Mouse (Mus musculus): ENCODE data around the gene 1700001C02Rik.

DNA sequence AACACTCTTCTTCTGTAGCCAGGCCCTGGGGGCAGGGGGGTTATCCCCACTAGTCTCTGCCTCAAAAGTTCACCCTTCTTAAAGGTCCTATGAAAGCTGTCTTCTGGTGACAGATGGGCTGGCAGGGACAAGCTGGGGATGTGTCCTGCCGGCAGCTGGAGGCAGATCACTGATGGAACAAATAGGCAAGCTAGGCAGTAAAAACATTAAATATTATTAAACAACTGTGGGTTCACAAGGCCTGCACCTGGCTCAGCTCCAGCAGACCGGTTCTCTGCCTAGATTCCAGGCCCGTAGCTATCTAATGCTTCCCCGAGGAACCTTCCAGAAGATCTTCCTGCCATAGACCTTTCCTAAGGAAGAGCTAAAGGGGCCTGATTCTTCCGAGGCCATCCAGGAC is 52.3 kb downstream of the 1700001C02Rik start:
- TF ChIP-seq CTCF (IDR thresholded peaks at IDR 0.05) (no peak), POLR2A (IDR thresholded peaks at IDR 0.05; ENCODE audit: insufficient read depth, low read depth, low read length) (no peak), EP300 (IDR thresholded peaks at IDR 0.05; ENCODE audit: insufficient read depth, low read depth, low read length) (no peak)

Measured in heart, adult 2 months (tissue).